Mouse (Mus musculus): ENCODE data around the gene Ntm. TPM values are rescaled to one million over a fixed set of nuclear protein-coding genes. Genes with fewer than 3 reads are reported as not detected.

Gene Ntm
- polyA plus RNA-seq, 1 experiment: not detected

- no peak for TF ChIP-seq FOSL1 (IDR thresholded peaks at IDR 0.05; ENCODE audit: insufficient read depth, low read length, poor library complexity, severe bottlenecking)
- TF ChIP-seq USF1 (IDR thresholded peaks at IDR 0.05; ENCODE audit: low read depth): no peak
- no peak for TF ChIP-seq MYOD1 (IDR thresholded peaks at IDR 0.05; ENCODE audit: control insufficient read depth, insufficient read length, low read depth)
- no peak for TF ChIP-seq MYOG (IDR thresholded peaks at IDR 0.05; ENCODE audit: control insufficient read depth, extremely low read depth, insufficient read length)
- TF ChIP-seq CTCF (IDR thresholded peaks at IDR 0.05; ENCODE audit: control insufficient read depth, insufficient read depth, insufficient read length): no peak
- TF ChIP-seq MAX (IDR thresholded peaks at IDR 0.05): no peak
- TF ChIP-seq CEBPB (IDR thresholded peaks at IDR 0.05; ENCODE audit: low read depth): no peak
Measured at GRCm38 (mm10) chr9:29612020-29612612, 350.8 kb downstream of the Ntm start.

GRCm38 (mm10) chr9:29610867-29611266 lies 352.1 kb downstream of the Ntm start:
- no peaks in the 10 kb centered on the region for H3K27me3 ChIP-seq (ENCODE audit: control insufficient read depth, insufficient read depth, insufficient read length)
- no peak overlapping the region for H3ac ChIP-seq (ENCODE audit: control insufficient read depth, insufficient read length, low read depth)
- no peak overlapping the region for H3K4me3 ChIP-seq (ENCODE audit: insufficient read depth, poor library complexity, severe bottlenecking)
- TF ChIP-seq CEBPB (IDR thresholded peaks at IDR 0.05; ENCODE audit: low read depth): no peak
- TF ChIP-seq FOSL1 (IDR thresholded peaks at IDR 0.05; ENCODE audit: insufficient read depth, low read length, poor library complexity, severe bottlenecking): no peak
- no peak for TF ChIP-seq MYOG (IDR thresholded peaks at IDR 0.05; ENCODE audit: control insufficient read depth, extremely low read depth, insufficient read length)
- TF ChIP-seq MAX (IDR thresholded peaks at IDR 0.05): no peak
- TF ChIP-seq MYOD1 (IDR thresholded peaks at IDR 0.05; ENCODE audit: control insufficient read depth, insufficient read length, low read depth): no peak
- no peak for TF ChIP-seq USF1 (IDR thresholded peaks at IDR 0.05; ENCODE audit: low read depth)
- no peak for TF ChIP-seq CTCF (IDR thresholded peaks at IDR 0.05; ENCODE audit: control insufficient read depth, insufficient read depth, insufficient read length)
- no peaks in the 10 kb centered on the region for H3K79me3 ChIP-seq (ENCODE audit: low read depth)
- H3K79me2 ChIP-seq (ENCODE audit: control insufficient read depth, insufficient read depth): no peaks in the 10 kb centered on the region
- no peaks in the 10 kb centered on the region for H3K36me3 ChIP-seq (ENCODE audit: control insufficient read depth, insufficient read depth)

More at GRCm38 (mm10) chr9:29612020-29612612, 350.8 kb downstream of the Ntm start:
- H3K36me3 ChIP-seq (ENCODE audit: control insufficient read depth, insufficient read depth): no peaks in the 10 kb centered on the region
- H3ac ChIP-seq (ENCODE audit: control insufficient read depth, insufficient read length, low read depth): no peak overlapping the region
- H3K27me3 ChIP-seq (ENCODE audit: control insufficient read depth, insufficient read depth, insufficient read length): no peaks in the 10 kb centered on the region
- no peaks in the 10 kb centered on the region for H3K79me3 ChIP-seq (ENCODE audit: low read depth)
- no peak overlapping the region for H3K4me3 ChIP-seq (ENCODE audit: insufficient read depth, poor library complexity, severe bottlenecking)
- no peaks in the 10 kb centered on the region for H3K79me2 ChIP-seq (ENCODE audit: control insufficient read depth, insufficient read depth)

DNA sequence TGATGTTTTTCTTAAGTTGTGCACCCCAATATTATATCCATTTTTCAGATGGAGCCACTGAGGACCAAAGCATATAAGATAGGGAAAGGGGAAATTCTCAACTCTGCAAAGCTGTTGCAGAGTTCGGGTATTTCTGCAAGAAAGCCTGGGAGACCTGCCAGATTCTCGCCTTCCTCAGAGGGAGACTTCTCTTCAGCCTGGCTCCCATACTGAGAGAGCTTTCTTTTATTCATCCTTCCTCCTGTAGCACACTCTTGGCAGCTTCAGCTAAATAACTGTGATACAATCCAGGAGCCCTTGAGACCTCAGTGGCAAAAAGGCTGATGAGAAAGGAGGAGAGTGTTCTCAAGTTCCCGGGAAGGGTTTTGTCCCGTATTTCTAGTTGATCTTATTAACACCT lies 365.3 kb downstream of the Ntm start:
- Histone ChIP-seq H3K79me2 (ENCODE audit: control insufficient read depth, insufficient read depth) (no peaks in the 10 kb centered on the region), H3K36me3 (ENCODE audit: control insufficient read depth, insufficient read depth) (no peaks in the 10 kb centered on the region), H3ac (ENCODE audit: control insufficient read depth, insufficient read length, low read depth) (no peak overlapping the region), H3K4me3 (ENCODE audit: insufficient read depth, poor library complexity, severe bottlenecking) (no peak overlapping the region), H3K79me3 (ENCODE audit: low read depth) (no peaks in the 10 kb centered on the region), H3K27me3 (ENCODE audit: control insufficient read depth, insufficient read depth, insufficient read length) (no peaks in the 10 kb centered on the region)
- no peak for TF ChIP-seq USF1 (IDR thresholded peaks at IDR 0.05; ENCODE audit: low read depth)
- no peak for TF ChIP-seq CEBPB (IDR thresholded peaks at IDR 0.05; ENCODE audit: low read depth)
- no peak for TF ChIP-seq MYOD1 (IDR thresholded peaks at IDR 0.05; ENCODE audit: control insufficient read depth, insufficient read length, low read depth)
- no peak for TF ChIP-seq MYOG (IDR thresholded peaks at IDR 0.05; ENCODE audit: control insufficient read depth, extremely low read depth, insufficient read length)
- TF ChIP-seq CTCF (IDR thresholded peaks at IDR 0.05; ENCODE audit: control insufficient read depth, insufficient read depth, insufficient read length): no peak
- no peak for TF ChIP-seq FOSL1 (IDR thresholded peaks at IDR 0.05; ENCODE audit: insufficient read depth, low read length, poor library complexity, severe bottlenecking)
- TF ChIP-seq MAX (IDR thresholded peaks at IDR 0.05): no peak

GRCm38 (mm10) chr9:29595321-29595720 lies 367.6 kb downstream of the Ntm start:
- TF ChIP-seq MAX (IDR thresholded peaks at IDR 0.05): no peak
- no peak for TF ChIP-seq CTCF (IDR thresholded peaks at IDR 0.05; ENCODE audit: control insufficient read depth, insufficient read depth, insufficient read length)
- no peak for TF ChIP-seq USF1 (IDR thresholded peaks at IDR 0.05; ENCODE audit: low read depth)
- TF ChIP-seq MYOG (IDR thresholded peaks at IDR 0.05; ENCODE audit: control insufficient read depth, extremely low read depth, insufficient read length): no peak
- no peak for TF ChIP-seq CEBPB (IDR thresholded peaks at IDR 0.05; ENCODE audit: low read depth)
- no peak for TF ChIP-seq MYOD1 (IDR thresholded peaks at IDR 0.05; ENCODE audit: control insufficient read depth, insufficient read length, low read depth)
- no peak for TF ChIP-seq FOSL1 (IDR thresholded peaks at IDR 0.05; ENCODE audit: insufficient read depth, low read length, poor library complexity, severe bottlenecking)
- H3K79me2 ChIP-seq (ENCODE audit: control insufficient read depth, insufficient read depth): no peaks in the 10 kb centered on the region
- H3K4me3 ChIP-seq (ENCODE audit: insufficient read depth, poor library complexity, severe bottlenecking): no peak overlapping the region

DNA sequence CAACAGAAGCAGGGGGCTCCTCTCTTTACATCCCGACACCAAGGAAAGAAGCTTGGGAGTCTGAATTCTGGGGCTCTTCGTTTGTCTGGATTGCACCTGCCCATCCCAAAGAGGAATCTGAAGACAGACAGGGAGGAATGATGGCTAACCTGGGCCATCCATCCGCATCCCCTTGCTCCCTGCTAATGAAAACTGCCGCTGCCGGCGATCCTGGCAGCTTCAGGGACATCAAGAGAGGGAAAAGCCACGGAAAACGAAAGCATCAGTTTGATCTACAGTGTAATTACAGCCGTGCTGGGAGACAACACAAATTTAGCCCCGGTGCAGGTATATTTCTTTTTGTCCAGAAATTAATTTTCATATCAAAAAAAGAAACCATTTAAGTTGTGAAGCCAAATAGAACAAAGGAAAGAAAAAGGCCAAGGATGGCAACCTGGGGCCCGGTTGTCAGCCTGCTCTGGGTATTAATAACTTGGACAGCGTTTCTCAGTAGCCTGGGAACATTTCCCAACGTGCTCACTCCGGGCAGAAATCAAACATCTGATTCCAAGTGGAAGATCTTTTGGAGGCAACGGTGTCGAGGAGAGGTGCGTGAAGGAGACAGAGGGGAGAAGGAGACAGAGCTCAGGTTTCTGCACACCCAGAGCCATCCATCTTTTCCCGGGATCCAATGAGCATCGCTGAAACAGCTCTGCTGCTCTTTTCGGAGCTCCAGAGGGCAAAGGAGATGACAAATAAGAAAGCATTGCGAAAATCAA lies 368.2 kb downstream of the Ntm start:
- no peaks in the 10 kb centered on the region for H3K79me2 ChIP-seq (ENCODE audit: control insufficient read depth, insufficient read depth)
- TF ChIP-seq CTCF (IDR thresholded peaks at IDR 0.05; ENCODE audit: control insufficient read depth, insufficient read depth, insufficient read length): no peak
- no peak for TF ChIP-seq MAX (IDR thresholded peaks at IDR 0.05)
- no peak for TF ChIP-seq MYOG (IDR thresholded peaks at IDR 0.05; ENCODE audit: control insufficient read depth, extremely low read depth, insufficient read length)
- no peak for TF ChIP-seq FOSL1 (IDR thresholded peaks at IDR 0.05; ENCODE audit: insufficient read depth, low read length, poor library complexity, severe bottlenecking)
- no peak for TF ChIP-seq MYOD1 (IDR thresholded peaks at IDR 0.05; ENCODE audit: control insufficient read depth, insufficient read length, low read depth)
- TF ChIP-seq USF1 (IDR thresholded peaks at IDR 0.05; ENCODE audit: low read depth): no peak
- no peak for TF ChIP-seq CEBPB (IDR thresholded peaks at IDR 0.05; ENCODE audit: low read depth)

More at GRCm38 (mm10) chr9:29595321-29595720, 367.6 kb downstream of the Ntm start:
- H3K27me3 ChIP-seq (ENCODE audit: control insufficient read depth, insufficient read depth, insufficient read length): no peaks in the 10 kb centered on the region
- no peak overlapping the region for H3ac ChIP-seq (ENCODE audit: control insufficient read depth, insufficient read length, low read depth)
- H3K79me3 ChIP-seq (ENCODE audit: low read depth): no peaks in the 10 kb centered on the region
- no peaks in the 10 kb centered on the region for H3K36me3 ChIP-seq (ENCODE audit: control insufficient read depth, insufficient read depth)

More for the DNA sequence above, 368.2 kb downstream of the Ntm start:
- Histone ChIP-seq H3ac (ENCODE audit: control insufficient read depth, insufficient read length, low read depth) (no peak overlapping the region), H3K27me3 (ENCODE audit: control insufficient read depth, insufficient read depth, insufficient read length) (no peaks in the 10 kb centered on the region), H3K36me3 (ENCODE audit: control insufficient read depth, insufficient read depth) (no peaks in the 10 kb centered on the region), H3K79me3 (ENCODE audit: low read depth) (no peaks in the 10 kb centered on the region), H3K4me3 (ENCODE audit: insufficient read depth, poor library complexity, severe bottlenecking) (no peak overlapping the region)

Data from C2C12 (cell line).